Mouse (Mus musculus) CD4-positive naive resting alpha-beta T cell, adult 76 days (primary cell): ENCODE data around the gene Lins1. TPM values are rescaled to one million over a fixed set of nuclear protein-coding genes. Genes with fewer than 3 reads are reported as not detected.

ENCODE experiments used
- total RNA-seq: library from RNA; stranded (reverse); gene quantifications from one replicate; pipeline ENCODE4 v1.2.4, GENCODE M21; 2023

The Lins1 gene
- total RNA-seq, result 7.8 TPM

DNA sequence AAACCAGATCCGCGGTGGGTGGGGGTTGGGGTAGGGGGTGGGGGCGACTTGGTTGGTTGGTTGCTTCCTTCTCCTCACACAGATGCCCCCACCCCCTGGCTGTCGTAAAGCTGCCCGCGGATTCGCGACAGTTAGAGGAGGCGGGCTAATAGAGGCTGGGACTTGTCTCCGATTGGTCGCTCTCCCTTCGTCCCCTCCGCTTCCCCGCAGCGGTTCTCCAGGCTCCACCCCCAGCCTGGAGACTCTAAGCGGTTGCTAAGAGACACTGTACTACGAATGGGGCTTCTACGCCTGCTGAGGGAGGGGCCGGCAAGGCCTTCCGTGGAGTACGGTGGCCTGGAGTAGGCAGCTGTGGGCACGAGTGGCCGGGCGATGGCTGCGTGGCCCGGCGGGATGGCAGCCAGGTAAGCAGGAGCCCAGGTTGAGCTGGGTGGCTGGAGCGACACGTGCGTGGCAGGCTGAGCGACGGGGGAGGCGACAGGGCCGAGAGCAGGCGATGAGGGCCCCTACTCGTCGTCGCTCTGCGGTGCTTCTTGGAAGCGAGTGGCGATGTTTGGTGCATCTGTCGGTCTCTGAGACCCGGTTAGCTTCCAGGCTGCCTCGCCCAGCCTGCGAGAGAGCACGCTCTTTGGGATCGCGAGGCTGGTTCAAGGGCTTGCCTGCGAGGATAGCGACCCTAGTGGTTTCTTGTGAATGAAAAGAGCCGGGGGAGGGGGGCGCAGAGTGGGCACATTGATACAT lies at the start of gene Lins1:
TSS of gene Lins1 (plus strand) at position 270 of the 741 bp plus-strand sequence.

DNA sequence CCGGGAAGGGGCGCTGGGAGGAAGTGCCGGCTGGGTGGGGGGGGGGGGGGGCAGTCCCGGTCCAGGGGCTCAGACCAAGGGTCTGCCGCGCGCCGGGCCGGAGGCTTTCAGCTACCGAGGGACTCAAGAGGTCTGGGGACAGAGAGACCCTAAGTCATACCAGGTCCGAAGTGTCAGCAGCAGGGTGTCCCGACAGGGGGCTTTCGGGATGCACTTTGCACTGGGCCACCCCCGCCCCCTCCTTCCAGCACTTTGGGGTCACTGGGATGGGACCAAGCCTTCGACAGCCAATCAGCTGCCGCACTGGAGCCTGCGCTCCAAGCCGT lies 432 bp upstream of the Lins1 start, which contains the start of gene Asb7:
TSS of gene Asb7 (minus strand) at position 303 of the 326 bp plus-strand sequence.

DNA sequence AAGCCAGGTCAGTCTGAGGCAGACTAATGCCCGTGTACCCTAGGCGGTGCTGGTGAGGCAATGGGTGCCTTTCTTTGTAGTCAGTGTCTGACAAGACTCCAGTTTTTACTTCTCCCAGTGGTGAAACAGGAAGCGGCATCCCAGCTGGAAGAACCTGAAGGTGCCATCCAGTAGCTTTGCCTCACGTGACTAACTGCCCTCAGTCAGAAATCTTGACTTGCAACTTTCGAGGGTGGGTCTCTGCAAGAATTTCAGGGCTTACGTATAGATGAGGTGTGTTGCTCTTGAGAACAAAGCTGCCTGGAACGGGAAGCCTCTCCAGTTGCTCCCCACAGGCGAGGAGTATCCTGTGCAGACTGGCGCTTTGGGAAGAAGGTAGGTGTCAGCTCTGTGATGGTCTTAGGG lies 53.7 kb downstream of the Lins1 start, which contains the start of gene Cers3:
TSS of gene Cers3 (plus strand) at position 128 of the 405 bp plus-strand sequence.

Other genes starting within 250 kb of the Lins1 start
- gene Asb7, start 293 bp upstream of the Lins1 start, total RNA-seq, result 12.8 TPM
- gene Cers3, start 53.6 kb downstream of the Lins1 start, total RNA-seq, result not detected
- 3.7 TPM for gene Adamts17, start 149.8 kb downstream of the Lins1 start, total RNA-seq